Mouse (Mus musculus): Measurements from ENCODE around the gene Mkrn2os. TPM values are rescaled to one million over a fixed set of nuclear protein-coding genes. Genes with fewer than 3 reads are reported as not detected.

Gene Mkrn2os
- polyA plus RNA-seq, 1 experiment from 2014 or later: 8.3 TPM

DNA sequence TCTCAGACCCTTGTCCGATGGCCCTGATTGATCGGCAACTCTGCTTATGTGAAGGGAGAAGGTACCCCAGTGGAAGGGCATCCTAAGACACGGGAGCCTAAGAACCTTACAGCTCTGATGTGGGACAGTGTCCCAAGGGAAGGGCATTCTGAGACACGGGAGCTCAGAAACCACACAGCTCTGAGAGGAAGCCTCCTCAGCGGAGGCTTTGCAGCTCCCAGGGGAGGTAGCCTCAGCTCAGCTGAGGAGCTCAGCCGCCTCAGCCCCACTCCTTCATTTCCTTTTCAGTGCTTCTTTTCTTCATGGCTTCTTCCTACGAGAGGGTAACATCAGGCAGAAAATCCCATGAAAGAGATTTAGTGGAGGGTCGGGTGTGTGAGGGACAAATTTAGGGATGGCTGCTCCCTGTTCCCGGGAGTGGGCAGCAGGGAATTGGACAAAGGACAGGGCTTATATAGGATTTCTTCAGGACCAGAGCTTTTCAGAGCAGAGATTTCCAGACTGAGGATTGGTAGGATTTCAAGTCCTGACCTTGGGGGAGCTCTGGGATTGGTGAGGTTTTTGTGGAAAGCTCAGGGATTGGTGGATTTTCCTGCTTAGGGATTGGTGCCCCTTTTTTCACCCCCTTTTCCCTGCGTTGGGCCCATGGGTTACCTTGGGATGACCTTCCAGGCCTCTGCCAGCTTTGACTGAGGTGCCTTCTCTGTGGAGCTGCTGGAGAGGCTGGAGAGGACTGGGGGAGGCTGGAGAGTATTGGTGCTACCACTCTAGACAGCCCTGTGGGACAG, 9.9 kb downstream of the Mkrn2os start:
- no peaks in the 10 kb centered on the region for H3K27me3 ChIP-seq
- no peak overlapping the region for H3K27ac ChIP-seq (replicated peaks)
- H3K4me2 ChIP-seq: no peak overlapping the region
- 65% methylated on average over 10 of the region's 10 CpGs for WGBS (ENCODE audit: insufficient replicate concordance)
- H3K9ac ChIP-seq: no peak overlapping the region
- ATAC-seq (ENCODE audit: insufficient read depth): no peak
- H3K4me3 ChIP-seq (replicated peaks): no peak overlapping the region
- no peaks in the 10 kb centered on the region for H3K9me3 ChIP-seq (replicated peaks)
- peaks cover 17% of the 10 kb centered on the region for H3K36me3 ChIP-seq (replicated peaks)
- no peaks in the 10 kb centered on the region for H3K4me1 ChIP-seq (replicated peaks)

- H3K9me3 ChIP-seq (replicated peaks): no peaks in the 10 kb centered on the region
- WGBS (ENCODE audit: insufficient replicate concordance): 68% methylated on average over 3 of the region's 3 CpGs
- H3K4me3 ChIP-seq (replicated peaks): no peak overlapping the region
- H3K27me3 ChIP-seq: no peaks in the 10 kb centered on the region
- H3K9ac ChIP-seq: no peak overlapping the region
- no peak overlapping the region for H3K27ac ChIP-seq (replicated peaks)
- no peak overlapping the region for H3K4me2 ChIP-seq
- H3K36me3 ChIP-seq (replicated peaks): peaks cover 34% of the 10 kb centered on the region
- no peak for ATAC-seq (ENCODE audit: insufficient read depth)
- no peaks in the 10 kb centered on the region for H3K4me1 ChIP-seq (replicated peaks)
Observed at GRCm38 (mm10) chr6:115580810-115581209, 11.6 kb downstream of the Mkrn2os start.

- Histone ChIP-seq H3K4me2 (no peak overlapping the region), H3K27ac (replicated peaks) (no peak overlapping the region), H3K4me1 (replicated peaks) (no peaks in the 10 kb centered on the region), H3K36me3 (replicated peaks) (peaks cover 38% of the 10 kb centered on the region), H3K9ac (no peak overlapping the region), H3K4me3 (replicated peaks) (no peak overlapping the region), H3K27me3 (no peaks in the 10 kb centered on the region), H3K9me3 (replicated peaks) (no peaks in the 10 kb centered on the region)
- 80% methylated on average over 9 of the region's 9 CpGs for WGBS (ENCODE audit: insufficient replicate concordance)
- no peak for ATAC-seq (ENCODE audit: insufficient read depth)
Observed at GRCm38 (mm10) chr6:115577941-115578340, 14.4 kb downstream of the Mkrn2os start.

GRCm38 (mm10) chr6:115577407-115577806, 15.0 kb downstream of the Mkrn2os start:
- no peaks in the 10 kb centered on the region for H3K4me1 ChIP-seq (replicated peaks)
- ATAC-seq (ENCODE audit: insufficient read depth): no peak
- no peak overlapping the region for H3K27ac ChIP-seq (replicated peaks)
- no peaks in the 10 kb centered on the region for H3K9me3 ChIP-seq (replicated peaks)
- H3K27me3 ChIP-seq: no peaks in the 10 kb centered on the region
- 60% methylated on average over 5 of the region's 5 CpGs for WGBS (ENCODE audit: insufficient replicate concordance)
- H3K36me3 ChIP-seq (replicated peaks): peaks cover 39% of the 10 kb centered on the region
- no peak overlapping the region for H3K4me3 ChIP-seq (replicated peaks)
- H3K4me2 ChIP-seq: no peak overlapping the region
- H3K9ac ChIP-seq: no peak overlapping the region

DNA sequence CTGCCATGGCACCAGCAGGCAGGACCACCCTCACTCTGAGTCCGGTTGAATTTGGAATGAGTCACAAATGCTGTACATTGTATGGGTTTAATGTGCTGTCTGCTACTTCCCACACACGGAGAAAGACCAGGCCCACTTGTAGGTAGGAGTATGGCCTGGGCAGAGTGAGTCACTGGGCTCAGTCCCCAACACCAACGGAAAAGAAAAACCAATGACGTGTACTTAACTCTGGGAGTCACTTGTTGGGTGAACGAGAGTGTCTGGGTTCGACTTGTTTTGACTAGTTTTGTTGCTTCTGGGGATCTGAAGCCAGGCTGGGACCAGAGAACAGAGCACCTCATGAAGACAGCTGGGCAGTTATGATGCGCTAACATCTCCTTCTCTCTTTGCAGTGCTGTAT, 18.2 kb downstream of the Mkrn2os start:
- Histone ChIP-seq H3K4me2 (no peak overlapping the region), H3K36me3 (replicated peaks) (peaks cover 52% of the 10 kb centered on the region), H3K27ac (replicated peaks) (no peak overlapping the region), H3K9me3 (replicated peaks) (no peaks in the 10 kb centered on the region), H3K9ac (no peak overlapping the region), H3K4me1 (replicated peaks) (no peaks in the 10 kb centered on the region), H3K27me3 (no peaks in the 10 kb centered on the region), H3K4me3 (replicated peaks) (no peak overlapping the region)
- ATAC-seq (ENCODE audit: insufficient read depth): no peak
- 74% methylated on average over 7 of the region's 7 CpGs for WGBS (ENCODE audit: insufficient replicate concordance)

DNA sequence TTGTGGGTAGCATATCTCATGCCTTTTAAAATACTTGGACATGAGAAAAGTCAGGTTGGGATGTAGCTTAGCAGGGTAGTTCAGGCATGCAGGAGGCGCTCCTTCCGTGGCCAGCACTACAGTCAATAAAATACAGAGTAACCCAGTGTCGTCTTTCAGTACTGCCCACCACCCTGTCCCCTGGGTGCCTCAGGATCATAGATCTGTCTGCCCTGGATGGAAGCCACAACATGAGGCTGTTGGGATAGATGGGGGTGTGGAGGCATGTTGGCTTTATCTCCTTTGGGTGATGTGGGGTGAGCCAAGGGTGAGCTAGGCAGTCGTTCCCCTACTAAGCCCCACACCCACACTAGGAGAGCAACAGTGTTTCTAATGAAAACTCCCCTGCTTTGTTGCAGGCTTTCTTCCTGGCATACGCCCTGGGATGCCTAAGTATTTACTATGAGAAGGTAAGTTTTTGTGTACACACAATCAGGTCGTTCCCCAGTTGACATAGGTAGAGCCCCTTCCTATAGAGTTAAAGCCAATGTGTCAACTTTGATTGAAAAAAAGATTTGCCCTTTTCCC, 26.8 kb downstream of the Mkrn2os start:
- H3K9me3 ChIP-seq (replicated peaks): no peaks in the 10 kb centered on the region
- no peak overlapping the region for H3K9ac ChIP-seq
- no peak overlapping the region for H3K4me2 ChIP-seq
- WGBS (ENCODE audit: insufficient replicate concordance): 70% methylated on average over 6 of the region's 6 CpGs
- no peaks in the 10 kb centered on the region for H3K27me3 ChIP-seq
- peaks cover 61% of the 10 kb centered on the region for H3K36me3 ChIP-seq (replicated peaks)
- ATAC-seq (ENCODE audit: insufficient read depth): no peak
- no peak overlapping the region for H3K27ac ChIP-seq (replicated peaks)
- no peaks in the 10 kb centered on the region for H3K4me1 ChIP-seq (replicated peaks)
- no peak overlapping the region for H3K4me3 ChIP-seq (replicated peaks)

GRCm38 (mm10) chr6:115559651-115560632, 32.4 kb downstream of the Mkrn2os start:
- 63% methylated on average over 21 of the region's 21 CpGs for whole genome bisulfite sequencing (ENCODE audit: insufficient replicate concordance)
- no peaks in the 10 kb centered on the region for H3K9me3 ChIP-seq (replicated peaks)
- H3K27me3 ChIP-seq: no peaks in the 10 kb centered on the region
- ATAC-seq (ENCODE audit: insufficient read depth): no peak
- H3K36me3 ChIP-seq (replicated peaks): peaks cover 31% of the 10 kb centered on the region
- H3K27ac ChIP-seq (replicated peaks): no peak overlapping the region
- H3K4me3 ChIP-seq (replicated peaks): no peak overlapping the region
- no peak overlapping the region for H3K9ac ChIP-seq
- H3K4me1 ChIP-seq (replicated peaks): 0 out of 2 replicates have a peak, but pooled peaks cover 4% of the 10 kb centered on the region
- no peak overlapping the region for H3K4me2 ChIP-seq

GRCm38 (mm10) chr6:115558176-115558575, 34.2 kb downstream of the Mkrn2os start:
- no peaks in the 10 kb centered on the region for H3K27me3 ChIP-seq
- peaks cover 35% of the 10 kb centered on the region for H3K36me3 ChIP-seq (replicated peaks)

GRCm38 (mm10) chr6:115555485-115555884, 36.9 kb downstream of the Mkrn2os start:
- H3K9ac ChIP-seq: no peak overlapping the region
- ATAC-seq (ENCODE audit: insufficient read depth): no peak
- no peaks in the 10 kb centered on the region for H3K27me3 ChIP-seq
- H3K4me3 ChIP-seq (replicated peaks): no peak overlapping the region
- H3K4me1 ChIP-seq (replicated peaks): 0 out of 2 replicates have a peak, but pooled peaks cover 4% of the 10 kb centered on the region
- peaks cover 30% of the 10 kb centered on the region for H3K36me3 ChIP-seq (replicated peaks)
- no peaks in the 10 kb centered on the region for H3K9me3 ChIP-seq (replicated peaks)
- no peak overlapping the region for H3K27ac ChIP-seq (replicated peaks)
- WGBS (ENCODE audit: insufficient replicate concordance): 68% methylated on average over 5 of the region's 5 CpGs
- no peak overlapping the region for H3K4me2 ChIP-seq

More at GRCm38 (mm10) chr6:115558176-115558575, 34.2 kb downstream of the Mkrn2os start:
- no peak overlapping the region for H3K27ac ChIP-seq (replicated peaks)
- H3K9ac ChIP-seq: no peak overlapping the region
- 0 out of 2 replicates have a peak, but pooled peaks cover 4% of the 10 kb centered on the region for H3K4me1 ChIP-seq (replicated peaks)
- no peak overlapping the region for H3K4me3 ChIP-seq (replicated peaks)
- 75% methylated on average over 2 of the region's 2 CpGs for WGBS (ENCODE audit: insufficient replicate concordance)
- H3K4me2 ChIP-seq: no peak overlapping the region
- H3K9me3 ChIP-seq (replicated peaks): no peaks in the 10 kb centered on the region
- ATAC-seq (ENCODE audit: insufficient read depth): no peak

DNA sequence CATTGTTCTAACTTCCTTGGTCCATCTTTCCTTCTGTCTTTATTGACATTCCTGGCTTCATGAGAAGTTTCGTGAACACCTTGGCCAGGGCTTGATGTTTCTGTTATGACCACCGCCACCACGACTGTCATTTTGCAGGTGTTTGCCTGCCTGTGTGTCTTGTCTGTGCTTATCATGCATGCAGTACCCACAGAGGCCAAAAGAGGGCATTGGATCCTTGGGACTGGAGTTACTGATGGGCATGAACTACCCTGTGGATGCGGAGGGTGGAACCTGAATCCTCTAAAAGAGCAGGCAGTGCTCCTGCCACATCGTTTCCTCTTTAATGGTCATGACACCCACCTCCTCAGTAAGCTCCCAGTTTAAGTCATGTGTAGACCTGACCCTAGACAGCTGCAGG, 46.1 kb downstream of the Mkrn2os start:
- Histone ChIP-seq H3K27ac (replicated peaks) (no peak overlapping the region), H3K4me1 (replicated peaks) (peaks cover 53% of the 10 kb centered on the region), H3K4me3 (replicated peaks) (no peak overlapping the region), H3K36me3 (replicated peaks) (peaks cover 26% of the 10 kb centered on the region), H3K27me3 (no peaks in the 10 kb centered on the region), H3K9me3 (replicated peaks) (no peaks in the 10 kb centered on the region), H3K4me2 (no peak overlapping the region; the same call in 1 of the 2 replicates), H3K9ac (no peak overlapping the region)
- no peak for ATAC-seq (ENCODE audit: insufficient read depth)
- WGBS (ENCODE audit: insufficient replicate concordance): 61% methylated on average over 5 of the region's 5 CpGs

All from liver, embryonic 15.5 days (tissue).